Mouse (Mus musculus): ENCODE data around the gene Cckbr. TPM values are rescaled to one million over a fixed set of nuclear protein-coding genes. Genes with fewer than 3 reads are reported as not detected.

Gene Cckbr
- total and polyA plus RNA-seq, 3 experiments, result not detected

- Histone ChIP-seq H3K27me3 (ENCODE audit: control insufficient read depth, insufficient read depth, low read length) (peaks cover 15% of the 10 kb centered on the region), H3K4me1 (ENCODE audit: control insufficient read depth, insufficient read depth, low read length) (no peaks in the 10 kb centered on the region), H3K9ac (ENCODE audit: low read depth, low read length) (no peak overlapping the region), H3K36me3 (ENCODE audit: control insufficient read depth, insufficient read depth, low read length) (no peaks in the 10 kb centered on the region), H3K27ac (no peak overlapping the region), H3K4me3 (no peak overlapping the region), H3K79me2 (replicated peaks; ENCODE audit: control insufficient read depth, insufficient read depth, low read length) (no peaks in the 10 kb centered on the region)
- no peak for DNase-seq
- TF ChIP-seq CTCF (IDR thresholded peaks at IDR 0.05), result no peak
- no peak for TF ChIP-seq EP300 (IDR thresholded peaks at IDR 0.05; ENCODE audit: insufficient read depth, low read depth, low read length)
- no peak for TF ChIP-seq POLR2A (IDR thresholded peaks at IDR 0.05; ENCODE audit: insufficient read depth, low read depth, low read length)
- 1% methylated on average over 11 of the region's 11 CpGs for WGBS
- intact Hi-C loops (cut with DNase I), result no loop called here
Observed at GRCm38 (mm10) chr7:105426051-105426450, 520 bp downstream of the Cckbr start.

- TF ChIP-seq CTCF (IDR thresholded peaks at IDR 0.05), result no peak
- no peak for TF ChIP-seq POLR2A (IDR thresholded peaks at IDR 0.05; ENCODE audit: insufficient read depth, low read depth, low read length)
- no peak for TF ChIP-seq EP300 (IDR thresholded peaks at IDR 0.05; ENCODE audit: insufficient read depth, low read depth, low read length)
- DNase-seq, result no peak
- Histone ChIP-seq H3K4me3 (no peak overlapping the region), H3K9ac (ENCODE audit: low read depth, low read length) (no peak overlapping the region), H3K27ac (no peak overlapping the region), H3K27me3 (ENCODE audit: control insufficient read depth, insufficient read depth, low read length) (peaks cover 2% of the 10 kb centered on the region; the same call in 1 of the 2 replicates), H3K4me1 (ENCODE audit: control insufficient read depth, insufficient read depth, low read length) (no peaks in the 10 kb centered on the region), H3K79me2 (replicated peaks; ENCODE audit: control insufficient read depth, insufficient read depth, low read length) (no peaks in the 10 kb centered on the region), H3K36me3 (ENCODE audit: control insufficient read depth, insufficient read depth, low read length) (no peaks in the 10 kb centered on the region)
- intact Hi-C loops (cut with DNase I), result no loop called here
- WGBS, result 31% methylated on average over 1 of the region's 1 CpGs
Observed at GRCm38 (mm10) chr7:105432058-105432457, 6.5 kb downstream of the Cckbr start.

- no peak overlapping the region for H3K9ac ChIP-seq (ENCODE audit: low read depth, low read length)
- DNase-seq, result no peak
- no peaks in the 10 kb centered on the region for H3K36me3 ChIP-seq (ENCODE audit: control insufficient read depth, insufficient read depth, low read length)
- WGBS, result 81% methylated on average over 17 of the region's 17 CpGs
- no peak overlapping the region for H3K27ac ChIP-seq
- no peaks in the 10 kb centered on the region for H3K79me2 ChIP-seq (replicated peaks; ENCODE audit: control insufficient read depth, insufficient read depth, low read length)
- TF ChIP-seq EP300 (IDR thresholded peaks at IDR 0.05; ENCODE audit: insufficient read depth, low read depth, low read length), result no peak
- no peak for TF ChIP-seq POLR2A (IDR thresholded peaks at IDR 0.05; ENCODE audit: insufficient read depth, low read depth, low read length)
- TF ChIP-seq CTCF (IDR thresholded peaks at IDR 0.05), result no peak
- intact Hi-C loops (cut with DNase I), result no loop called here
- peaks cover 2% of the 10 kb centered on the region; the same call in 1 of the 2 replicates for H3K27me3 ChIP-seq (ENCODE audit: control insufficient read depth, insufficient read depth, low read length)
- H3K4me3 ChIP-seq, result no peak overlapping the region
- H3K4me1 ChIP-seq (ENCODE audit: control insufficient read depth, insufficient read depth, low read length), result peaks cover 2% of the 10 kb centered on the region; the same call in 1 of the 2 replicates
Observed at GRCm38 (mm10) chr7:105433859-105434258, 8.3 kb downstream of the Cckbr start.

GRCm38 (mm10) chr7:105434798-105435197 is 9.3 kb downstream of the Cckbr start:
- TF ChIP-seq POLR2A (IDR thresholded peaks at IDR 0.05; ENCODE audit: insufficient read depth, low read depth, low read length), result no peak
- TF ChIP-seq CTCF (IDR thresholded peaks at IDR 0.05), result no peak
- TF ChIP-seq EP300 (IDR thresholded peaks at IDR 0.05; ENCODE audit: insufficient read depth, low read depth, low read length), result no peak
- intact Hi-C loops (cut with DNase I), result no loop called here
- H3K9ac ChIP-seq (ENCODE audit: low read depth, low read length), result no peak overlapping the region
- WGBS, result 64% methylated on average over 22 of the region's 22 CpGs
- DNase-seq, result no peak
- H3K79me2 ChIP-seq (replicated peaks; ENCODE audit: control insufficient read depth, insufficient read depth, low read length), result no peaks in the 10 kb centered on the region
- peaks cover 2% of the 10 kb centered on the region; the same call in 1 of the 2 replicates for H3K4me1 ChIP-seq (ENCODE audit: control insufficient read depth, insufficient read depth, low read length)
- no peak overlapping the region for H3K27ac ChIP-seq
- H3K36me3 ChIP-seq (ENCODE audit: control insufficient read depth, insufficient read depth, low read length), result no peaks in the 10 kb centered on the region
- H3K4me3 ChIP-seq, result no peak overlapping the region
- H3K27me3 ChIP-seq (ENCODE audit: control insufficient read depth, insufficient read depth, low read length), result peaks cover under 1% of the 10 kb centered on the region; the same call in 1 of the 2 replicates

- DNase-seq, result no peak
- H3K79me2 ChIP-seq (replicated peaks; ENCODE audit: control insufficient read depth, insufficient read depth, low read length), result no peaks in the 10 kb centered on the region
- H3K27ac ChIP-seq, result no peak overlapping the region
- TF ChIP-seq CTCF (IDR thresholded peaks at IDR 0.05) (no peak), EP300 (IDR thresholded peaks at IDR 0.05; ENCODE audit: insufficient read depth, low read depth, low read length) (no peak), POLR2A (IDR thresholded peaks at IDR 0.05; ENCODE audit: insufficient read depth, low read depth, low read length) (no peak)
- no peaks in the 10 kb centered on the region for H3K36me3 ChIP-seq (ENCODE audit: control insufficient read depth, insufficient read depth, low read length)
- intact Hi-C loops (cut with DNase I), result no loop called here
- no peak overlapping the region for H3K9ac ChIP-seq (ENCODE audit: low read depth, low read length)
- H3K4me3 ChIP-seq, result no peak overlapping the region
- H3K4me1 ChIP-seq (ENCODE audit: control insufficient read depth, insufficient read depth, low read length), result peaks cover 2% of the 10 kb centered on the region; the same call in 1 of the 2 replicates
- WGBS, result 50% methylated on average over 7 of the region's 7 CpGs
- H3K27me3 ChIP-seq (ENCODE audit: control insufficient read depth, insufficient read depth, low read length), result no peaks in the 10 kb centered on the region
Observed at GRCm38 (mm10) chr7:105437979-105438772, 12.6 kb downstream of the Cckbr start.

GRCm38 (mm10) chr7:105441426-105441825 is 15.9 kb downstream of the Cckbr start:
- DNase-seq, result no peak
- no peak overlapping the region for H3K9ac ChIP-seq (ENCODE audit: low read depth, low read length)
- H3K36me3 ChIP-seq (ENCODE audit: control insufficient read depth, insufficient read depth, low read length), result no peaks in the 10 kb centered on the region
- no peak for TF ChIP-seq CTCF (IDR thresholded peaks at IDR 0.05)
- no peak for TF ChIP-seq EP300 (IDR thresholded peaks at IDR 0.05; ENCODE audit: insufficient read depth, low read depth, low read length)
- TF ChIP-seq POLR2A (IDR thresholded peaks at IDR 0.05; ENCODE audit: insufficient read depth, low read depth, low read length), result no peak
- H3K4me1 ChIP-seq (ENCODE audit: control insufficient read depth, insufficient read depth, low read length), result peaks cover 2% of the 10 kb centered on the region; the same call in 1 of the 2 replicates
- intact Hi-C loops (cut with DNase I), result no loop called here
- no peak overlapping the region for H3K27ac ChIP-seq
- H3K79me2 ChIP-seq (replicated peaks; ENCODE audit: control insufficient read depth, insufficient read depth, low read length), result no peaks in the 10 kb centered on the region
- 41% methylated on average over 4 of the region's 4 CpGs for WGBS
- no peaks in the 10 kb centered on the region for H3K27me3 ChIP-seq (ENCODE audit: control insufficient read depth, insufficient read depth, low read length)
- no peak overlapping the region for H3K4me3 ChIP-seq

Data from heart, adult 2 months (tissue).